Mouse (Mus musculus) hindbrain, postnatal 0 days (tissue): ENCODE measurements around the gene Fcgrt. TPM values are rescaled to one million over a fixed set of nuclear protein-coding genes. Genes with fewer than 3 reads are reported as not detected.
A peak's percentile ranks its signal among the peaks of the same experiment; 100 is the strongest.

Experiments
- ATAC-seq: fragments of 200-750 bp; cut with Nextera tagmentation; 2 replicates; pipeline ENCODE4 v1.8.0; 2017; ENCODE audit warnings: mild to moderate bottlenecking, moderate TSS enrichment, moderate library complexity
- DNase-seq: peaks from one replicate; pipeline ENCODE4 v3.0.0-alpha.2; 2015; ENCODE audit warnings: low spot score
- H3K27ac ChIP-seq: fragments of 300-500 bp; sonication (generic); 2 replicates; pipeline ENCODE4 v1.5.1; 2014; ENCODE audit warnings: mild to moderate bottlenecking
- H3K27me3 ChIP-seq: fragments of 300-500 bp; sonication (generic); 2 replicates; pipeline ENCODE4 v1.6.1; 2014; ENCODE audit warnings: low read length, mixed read lengths; ENCODE audit not compliant: insufficient read depth
- H3K36me3 ChIP-seq: fragments of 300-500 bp; sonication (generic); 2 replicates; pipeline ENCODE4 v1.6.1; 2014; ENCODE audit warnings: low read length, mixed read lengths; ENCODE audit not compliant: insufficient read depth
- H3K4me1 ChIP-seq: fragments of 300-500 bp; sonication (generic); 2 replicates; pipeline ENCODE4 v1.6.1; 2014; ENCODE audit warnings: antibody characterized with exemption, low read length, mixed read lengths; ENCODE audit not compliant: insufficient read depth
- H3K4me2 ChIP-seq: fragments of 300-500 bp; sonication (generic); 2 replicates; pipeline ENCODE4 v1.6.1; 2014; ENCODE audit warnings: low read depth, mild to moderate bottlenecking, low read length, moderate library complexity, mixed read lengths
- H3K4me3 ChIP-seq: fragments of 300-500 bp; sonication (generic); 2 replicates; pipeline ENCODE4 v1.5.1; 2014; ENCODE audit warnings: low read length
- H3K9ac ChIP-seq: fragments of 300-500 bp; sonication (generic); replicated peaks from 2 replicates; pipeline ENCODE4 v1.6.1; 2014; ENCODE audit warnings: mild to moderate bottlenecking, low read length, moderate library complexity, mixed read lengths
- H3K9me3 ChIP-seq: fragments of 300-500 bp; sonication (generic); 2 replicates; pipeline ENCODE4 v1.6.1; 2016; ENCODE audit warnings: low read length, mixed read lengths
- CTCF ChIP-seq: IDR thresholded peaks from 2 replicates; pipeline ENCODE4 v1.5.1; 2016; ENCODE audit warnings: antibody characterized with exemption, control low read depth, low read depth
- WGBS: fragments of 180-500 bp; shearing (Covaris S2); extraction: QIAGEN DNeasy Blood & Tissue Kit; methylation state at CpG from one replicate; pipeline ENCODE4 v1.1.7; 2014; 5-methylcytosine and 5-hydroxymethylcytosine counted together
- polyA plus RNA-seq: library from polyadenylated mRNA; unstranded; fragments of >200 nt; fragmentation: Nextera tagmentation; extraction: Ambion mirVana; gene quantifications from 2 replicates; pipeline ENCODE4 v1.2.1, GENCODE M21; 2015
- total RNA-seq: library from RNA; depleted of rRNA; stranded (reverse); fragments of >200 nt; gene quantifications from 2 replicates; pipeline ENCODE4 v1.2.3, GENCODE M21; 2014

Gene Fcgrt
- total and polyA plus RNA-seq, 2 experiments from 2014 or later, result 32.9 to 45.9 TPM

- H3K27me3 ChIP-seq, result no peaks in the 10 kb centered on the region
- H3K36me3 ChIP-seq, result peaks cover 27% of the 10 kb centered on the region
- H3K9me3 ChIP-seq, result no peaks in the 10 kb centered on the region
- peak overlapping the region; percentile 88 for H3K4me3 ChIP-seq
- no peak for TF ChIP-seq CTCF
- H3K4me1 ChIP-seq, result 0 out of 2 replicates have a peak, but pooled peaks cover 5% of the 10 kb centered on the region
- peak overlapping the region; percentile 81 for H3K9ac ChIP-seq
- DNase-seq (peak; percentile 39), ATAC-seq (no peak)
- H3K4me2 ChIP-seq, result peak overlapping the region; percentile 96
- 1% methylated on average over 37 of the region's 38 CpGs for WGBS
- peak overlapping the region; percentile 99 for H3K27ac ChIP-seq
Measured at GRCm38 (mm10) chr7:45052181-45052861, 51.3 kb downstream of the Fcgrt start.

- Histone ChIP-seq H3K4me3 (peak overlapping the region; percentile 88), H3K36me3 (peaks cover 34% of the 10 kb centered on the region), H3K27me3 (no peaks in the 10 kb centered on the region), H3K27ac (peak overlapping the region; percentile 99), H3K9me3 (no peaks in the 10 kb centered on the region), H3K4me1 (0 out of 2 replicates have a peak, but pooled peaks cover 5% of the 10 kb centered on the region), H3K4me2 (peak overlapping the region; percentile 96), H3K9ac (peak overlapping the region; percentile 81)
- DNase-seq (no peak), ATAC-seq (no peak)
- WGBS, result 1% methylated on average over 13 of the region's 13 CpGs
- TF ChIP-seq CTCF, result no peak
Measured at GRCm38 (mm10) chr7:45051601-45051974, 52.1 kb downstream of the Fcgrt start.

GRCm38 (mm10) chr7:45050945-45051600 lies 52.6 kb downstream of the Fcgrt start:
- no peaks in the 10 kb centered on the region for H3K9me3 ChIP-seq
- H3K27ac ChIP-seq, result peak overlapping the region; percentile 99; the same call in 1 of the 2 replicates
- peak; percentile 96 for DNase-seq
- H3K27me3 ChIP-seq, result no peaks in the 10 kb centered on the region
- H3K4me3 ChIP-seq, result peak overlapping the region; percentile 88
- TF ChIP-seq CTCF, result no peak
- ATAC-seq, result peak; percentile 77
- H3K36me3 ChIP-seq, result peaks cover 39% of the 10 kb centered on the region
- 0 out of 2 replicates have a peak, but pooled peaks cover 5% of the 10 kb centered on the region for H3K4me1 ChIP-seq
- H3K9ac ChIP-seq, result peak overlapping the region; percentile 81; the same call in 1 of the 2 replicates
- 10% methylated on average over 16 of the region's 16 CpGs for WGBS
- peak overlapping the region; percentile 96 for H3K4me2 ChIP-seq

- no peaks in the 10 kb centered on the region for H3K27me3 ChIP-seq
- H3K9me3 ChIP-seq, result no peaks in the 10 kb centered on the region
- peaks cover 51% of the 10 kb centered on the region for H3K36me3 ChIP-seq
- no peak for DNase-seq
- no peak overlapping the region for H3K9ac ChIP-seq
- no peak overlapping the region for H3K4me3 ChIP-seq
- H3K4me2 ChIP-seq, result no peak overlapping the region
- ATAC-seq, result no peak
- TF ChIP-seq CTCF, result no peak
- 0 out of 2 replicates have a peak, but pooled peaks cover 5% of the 10 kb centered on the region for H3K4me1 ChIP-seq
- 91% methylated on average over 23 of the region's 23 CpGs for WGBS
- H3K27ac ChIP-seq, result no peak overlapping the region
Measured at GRCm38 (mm10) chr7:45048923-45049657, 54.6 kb downstream of the Fcgrt start.

GRCm38 (mm10) chr7:45048001-45048890 lies 55.4 kb downstream of the Fcgrt start:
- DNase-seq (no peak), ATAC-seq (no peak)
- Histone ChIP-seq H3K4me1 (0 out of 2 replicates have a peak, but pooled peaks cover 5% of the 10 kb centered on the region), H3K9ac (no peak overlapping the region), H3K27me3 (no peaks in the 10 kb centered on the region), H3K27ac (no peak overlapping the region), H3K4me3 (no peak overlapping the region), H3K36me3 (peaks cover 59% of the 10 kb centered on the region), H3K9me3 (no peaks in the 10 kb centered on the region), H3K4me2 (no peak overlapping the region)
- no peak for TF ChIP-seq CTCF
- WGBS, result 84% methylated on average over 38 of the region's 38 CpGs

- Histone ChIP-seq H3K4me3 (no peak overlapping the region), H3K27ac (no peak overlapping the region), H3K36me3 (peaks cover 67% of the 10 kb centered on the region), H3K9me3 (no peaks in the 10 kb centered on the region), H3K4me1 (0 out of 2 replicates have a peak, but pooled peaks cover 5% of the 10 kb centered on the region), H3K4me2 (no peak overlapping the region), H3K27me3 (no peaks in the 10 kb centered on the region), H3K9ac (no peak overlapping the region)
- 92% methylated on average over 14 of the region's 14 CpGs for WGBS
- TF ChIP-seq CTCF, result no peak
- ATAC-seq (no peak), DNase-seq (no peak)
Measured at GRCm38 (mm10) chr7:45047491-45047890, 56.2 kb downstream of the Fcgrt start.
